Mouse (Mus musculus) urinary bladder, adult 2 months (tissue): ENCODE results near the gene Rubcn. TPM values are rescaled to one million over a fixed set of nuclear protein-coding genes. Genes with fewer than 3 reads are reported as not detected.

ENCODE experiments used
- polyA plus RNA-seq: library from polyadenylated mRNA; depleted of rRNA; stranded (reverse); fragments of >200 nt; gene quantifications from 2 replicates; pipeline ENCODE4 v1.2.3, GENCODE M21; 2012; rRNA removed

Rubcn gene
- polyA plus RNA-seq, 1 experiment, result 38.6 TPM

Other genes with a start within 250 kb of the Rubcn start
- 106 and 114 TPM in 2 replicates for gene Tnk2, start 233.9 kb downstream of the Rubcn start, polyA plus RNA-seq
- 0.19 and 0.25 TPM in 2 replicates for gene Muc4, start 141.9 kb downstream of the Rubcn start, polyA plus RNA-seq
- gene Muc20, start 80.3 kb downstream of the Rubcn start, polyA plus RNA-seq, result 0.18 and 0.19 TPM in 2 replicates
- gene Smbd1, start 67.3 kb downstream of the Rubcn start, polyA plus RNA-seq, result not detected in 2 replicates
- 49.7 and 51.4 TPM in 2 replicates for gene Fyttd1, start 266 bp downstream of the Rubcn start, polyA plus RNA-seq
- gene Lrch3, start 36.3 kb upstream of the Rubcn start, polyA plus RNA-seq, result 25.1 and 26.9 TPM in 2 replicates
- gene Iqcg, start 178.5 kb upstream of the Rubcn start, polyA plus RNA-seq, result 0.29 and 0.69 TPM in 2 replicates
- 1,609 and 1,643 TPM in 2 replicates for gene Rpl35a, start 178.7 kb upstream of the Rubcn start, polyA plus RNA-seq
- 1.8 and 1.9 TPM in 2 replicates for gene Lmln, start 184.8 kb upstream of the Rubcn start, polyA plus RNA-seq